8 mouse cellular contexts compared by ENCODE assay signal in genomic region chr6:122702480-122703124, GRCm38 (mm10). TPM values are rescaled to one million over a fixed set of nuclear protein-coding genes. Genes with fewer than 3 reads are reported as not detected.
DNase-seq lines count a peak whose midpoint lies in the region; ATAC-seq and TF ChIP-seq lines count a peak whose summit lies in the region.

No protein-coding gene starts in this region.

- H3K9me3 ChIP-seq in ES-E14 (ENCODE audit: control insufficient read depth, insufficient read depth, low read depth, low read length): no peaks in the 10 kb centered on the region
- H3K9me3 ChIP-seq in forebrain, embryonic 15.5 days: no peaks in the 10 kb centered on the region
- no peaks in the 10 kb centered on the region for H3K9me3 ChIP-seq in hindbrain, embryonic 15.5 days
- no peaks in the 10 kb centered on the region for H3K9me3 ChIP-seq in liver, embryonic 11.5 days (ENCODE audit: control insufficient read depth, low read length)
- H3K9me3 ChIP-seq in neural tube, embryonic 11.5 days (ENCODE audit: control insufficient read depth, low read length): no peaks in the 10 kb centered on the region

- H3K27ac ChIP-seq in ES-E14 (ENCODE audit: insufficient read depth, low read depth, low read length, poor library complexity, severe bottlenecking): peak overlapping the region; percentile 100
- H3K27ac ChIP-seq in forebrain, embryonic 15.5 days (replicated peaks): 0 out of 2 replicates have a peak overlapping the region, but pooled peaks have one; percentile 40
- H3K27ac ChIP-seq in hindbrain, embryonic 15.5 days (replicated peaks): peak overlapping the region; percentile 68
- no peak overlapping the region for H3K27ac ChIP-seq in liver, embryonic 11.5 days (ENCODE audit: low read depth, low read length)
- H3K27ac ChIP-seq in neural tube, embryonic 11.5 days (ENCODE audit: low read depth, low read length): no peak overlapping the region

- ATAC-seq in forebrain, embryonic 15.5 days (replicated peaks): peak; percentile 83
- ATAC-seq in hindbrain, embryonic 15.5 days (ENCODE audit: low FRiP score, low read depth): peak; percentile 84
- no peak for ATAC-seq in liver, embryonic 11.5 days (replicated peaks; ENCODE audit: low FRiP score)
- no peak for ATAC-seq in neural tube, embryonic 11.5 days (ENCODE audit: insufficient read depth, low FRiP score, low TSS enrichment)

- H3K4me1 ChIP-seq in ES-E14 (ENCODE audit: control insufficient read depth in 2 of 2, insufficient read depth in 2 of 2, low read length in 2 of 2, poor library complexity in 1 of 2): peaks cover 6 to 7% of the 10 kb centered on the region in 2 experiments
- peaks cover 8% of the 10 kb centered on the region for H3K4me1 ChIP-seq in forebrain, embryonic 15.5 days
- H3K4me1 ChIP-seq in hindbrain, embryonic 15.5 days (replicated peaks): peaks cover 6% of the 10 kb centered on the region
- H3K4me1 ChIP-seq in liver, embryonic 11.5 days (replicated peaks; ENCODE audit: control insufficient read depth, insufficient read depth, low read length): no peaks in the 10 kb centered on the region
- H3K4me1 ChIP-seq in neural tube, embryonic 11.5 days (ENCODE audit: control insufficient read depth, insufficient read depth, low read length): no peaks in the 10 kb centered on the region

- peak overlapping the region; percentile 27 to 50 for H3K4me3 ChIP-seq in ES-E14 (ENCODE audit: insufficient read depth in 1 of 2, low read depth in 1 of 2, low read length in 2 of 2, poor library complexity in 1 of 2, severe bottlenecking in 1 of 2)
- peak overlapping the region; percentile 33 for H3K4me3 ChIP-seq in forebrain, embryonic 15.5 days
- H3K4me3 ChIP-seq in hindbrain, embryonic 15.5 days: peak overlapping the region; percentile 25
- H3K4me3 ChIP-seq in liver, embryonic 11.5 days (ENCODE audit: low read depth, low read length): no peak overlapping the region
- no peak overlapping the region; the same call in 1 of the 2 replicates for H3K4me3 ChIP-seq in neural tube, embryonic 11.5 days (ENCODE audit: low read depth, low read length)

- DNase-seq in ES-E14 (ENCODE audit: low read depth, low spot score): peak; percentile 98
- DNase-seq in adrenal gland, adult 18-20 months (ENCODE audit: low spot score in 2 of 2): peak; percentile 5 to 22
- peak; percentile 34 for DNase-seq in liver, embryonic 11.5 days (ENCODE audit: low spot score)
- peak; percentile 26 for DNase-seq in neural tube, embryonic 11.5 days (ENCODE audit: low spot score)
- DNase-seq in T-cell, adult 2 months (ENCODE audit: low spot score): no peak
- DNase-seq in frontal cortex, postnatal 36 days (ENCODE audit: low spot score in 2 of 2): no peak

- in situ Hi-C loops in ES-E14 (cut with MboI; ENCODE audit: low sequenced_read_pairs in 2 of 2, unreplicated experiment in 2 of 2): no loop called here

- H3K4me2 ChIP-seq in forebrain, embryonic 15.5 days (replicated peaks): peak overlapping the region; percentile 49
- peak overlapping the region; percentile 53 for H3K4me2 ChIP-seq in hindbrain, embryonic 15.5 days
- peak overlapping the region; percentile 44 for H3K4me2 ChIP-seq in liver, embryonic 11.5 days
- peak overlapping the region; percentile 26 for H3K4me2 ChIP-seq in neural tube, embryonic 11.5 days (ENCODE audit: low read depth)

- H3K36me3 ChIP-seq in ES-E14 (ENCODE audit: control insufficient read depth, insufficient read depth, low read length, poor library complexity, severe bottlenecking): no peaks in the 10 kb centered on the region; the same call in 1 of the 2 replicates
- no peaks in the 10 kb centered on the region for H3K36me3 ChIP-seq in forebrain, embryonic 15.5 days
- H3K36me3 ChIP-seq in hindbrain, embryonic 15.5 days: no peaks in the 10 kb centered on the region
- H3K36me3 ChIP-seq in liver, embryonic 11.5 days (ENCODE audit: control insufficient read depth, insufficient read depth, low read length): no peaks in the 10 kb centered on the region
- no peaks in the 10 kb centered on the region for H3K36me3 ChIP-seq in neural tube, embryonic 11.5 days (ENCODE audit: control insufficient read depth, insufficient read depth, low read length)

- H3K9ac ChIP-seq in ES-E14 (ENCODE audit: insufficient read depth, low read depth, low read length, poor library complexity, severe bottlenecking): peak overlapping the region; percentile 75
- peak overlapping the region; percentile 24 for H3K9ac ChIP-seq in forebrain, embryonic 15.5 days (replicated peaks)
- H3K9ac ChIP-seq in hindbrain, embryonic 15.5 days: 0 out of 2 replicates have a peak overlapping the region, but pooled peaks have one; percentile 27
- H3K9ac ChIP-seq in liver, embryonic 11.5 days (ENCODE audit: low read depth, low read length): no peak overlapping the region
- H3K9ac ChIP-seq in neural tube, embryonic 11.5 days (ENCODE audit: low read length): peak overlapping the region; percentile 22

- WGBS in forebrain, embryonic 15.5 days: 2% methylated on average over 20 of the region's 20 CpGs
- WGBS in hindbrain, embryonic 15.5 days: 4% methylated on average over 20 of the region's 20 CpGs
- 21% methylated on average over 20 of the region's 20 CpGs for WGBS in liver, embryonic 11.5 days
- 4% methylated on average over 20 of the region's 20 CpGs for WGBS in neural tube, embryonic 11.5 days

- H3K27me3 ChIP-seq in forebrain, embryonic 15.5 days: 0 out of 2 replicates have a peak, but pooled peaks cover 4% of the 10 kb centered on the region
- H3K27me3 ChIP-seq in hindbrain, embryonic 15.5 days: 0 out of 2 replicates have a peak, but pooled peaks cover 9% of the 10 kb centered on the region
- peaks cover 3% of the 10 kb centered on the region; the same call in 1 of the 2 replicates for H3K27me3 ChIP-seq in liver, embryonic 11.5 days (replicated peaks; ENCODE audit: control insufficient read depth, insufficient read depth, low read length)
- H3K27me3 ChIP-seq in neural tube, embryonic 11.5 days (ENCODE audit: control insufficient read depth, insufficient read depth, low read length): no peaks in the 10 kb centered on the region

TF ChIP-seq in ES-E14, 5 proteins besides CTCF, POLR2A, EP300 and RAD21:
- TF ChIP-seq ZC3H11A (IDR thresholded peaks at IDR 0.05; ENCODE audit: borderline replicate concordance, low read depth, low read length): no peak
- peak; percentile 84 for TF ChIP-seq CHD2 (IDR thresholded peaks at IDR 0.05; ENCODE audit: low read depth, low read length)
TF ChIP-seq in ES-E14: peak in this region for 1.

RNA-seq across cellular contexts. Expression of gene Nanog, which starts 4.7 kb away (rescaled TPM):
- 89.3 and 138 TPM in 2 replicates for total RNA-seq in ES-E14 (2012; rRNA removed)
- not detected for total RNA-seq in adrenal gland, adult 18-20 months (2021)
- polyA plus RNA-seq in forebrain, embryonic 15.5 days (2015; fragmentation: Nextera tagmentation; extraction: Ambion mirVana): 0.09 and 0.29 TPM in 2 replicates
- polyA plus RNA-seq in hindbrain, embryonic 15.5 days (2015; fragmentation: Nextera tagmentation; extraction: Ambion mirVana): 0.09 and 0.25 TPM in 2 replicates
- polyA plus RNA-seq in liver, embryonic 11.5 days (2014; fragmentation: Nextera tagmentation; extraction: Ambion mirVana): 0.08 and 0.09 TPM in 2 replicates
- polyA plus RNA-seq in neural tube, embryonic 11.5 days (2014; fragmentation: Nextera tagmentation; extraction: Ambion mirVana): 0.11 TPM in 1 of 2 replicates, not detected in the other

Comparison
In these comparisons a context has a peak if more than half of its experiments do, and no peak if none do; other contexts are left out.
1. DNase-seq: peak in ES-E14 (single experiment), adrenal gland, adult 18-20 months (2 of 2), liver, embryonic 11.5 days (single experiment) and neural tube, embryonic 11.5 days (single experiment); none in T-cell, adult 2 months (single experiment) and frontal cortex, postnatal 36 days (0 of 2).
2. H3K27ac ChIP-seq: peak in ES-E14 (single experiment), forebrain, embryonic 15.5 days (single experiment) and hindbrain, embryonic 15.5 days (single experiment); none in liver, embryonic 11.5 days (single experiment) and neural tube, embryonic 11.5 days (single experiment).
3. H3K4me3 ChIP-seq: peak in ES-E14 (2 of 2), forebrain, embryonic 15.5 days (single experiment) and hindbrain, embryonic 15.5 days (single experiment); none in liver, embryonic 11.5 days (single experiment) and neural tube, embryonic 11.5 days (single experiment).
4. ATAC-seq: peak in forebrain, embryonic 15.5 days (single experiment) and hindbrain, embryonic 15.5 days (single experiment); none in liver, embryonic 11.5 days (single experiment) and neural tube, embryonic 11.5 days (single experiment).
5. Peak in every context shown above with its lines, with median percentiles within 50 percentile points of each other: H3K4me2 ChIP-seq.